Mouse (Mus musculus) hindbrain, embryonic 15.5 days (tissue): ENCODE data around the gene Ndufa3. TPM values are rescaled to one million over a fixed set of nuclear protein-coding genes. Genes with fewer than 3 reads are reported as not detected.

Source experiments
- ATAC-seq: fragments of 200-750 bp; cut with Nextera tagmentation; 2 replicates; pipeline ENCODE4 v1.8.0; 2017; ENCODE audit warnings: low read depth, moderate number of reproducible peaks, moderate TSS enrichment; ENCODE audit not compliant: low FRiP score
- H3K27ac ChIP-seq: fragments of 300-500 bp; sonication (generic); replicated peaks from 2 replicates; pipeline ENCODE4 v1.5.1; 2015; ENCODE audit warnings: mild to moderate bottlenecking, inconsistent platforms
- H3K27me3 ChIP-seq: fragments of 300-500 bp; sonication (generic); 2 replicates; pipeline ENCODE4 v1.6.1; 2015; ENCODE audit warnings: control low read depth, inconsistent platforms
- H3K36me3 ChIP-seq: fragments of 300-500 bp; sonication (generic); 2 replicates; pipeline ENCODE4 v1.6.1; 2015; ENCODE audit warnings: control low read depth, inconsistent platforms
- H3K4me1 ChIP-seq: fragments of 300-500 bp; sonication (generic); replicated peaks from 2 replicates; pipeline ENCODE4 v1.6.1; 2015; ENCODE audit warnings: control low read depth, inconsistent platforms
- H3K4me2 ChIP-seq: fragments of 300-500 bp; sonication (generic); 2 replicates; pipeline ENCODE4 v1.6.1; 2015; ENCODE audit warnings: moderate library complexity, mild to moderate bottlenecking, inconsistent platforms
- H3K4me3 ChIP-seq: fragments of 300-500 bp; sonication (generic); 2 replicates; pipeline ENCODE4 v1.5.1; 2015; ENCODE audit warnings: mild to moderate bottlenecking, inconsistent platforms
- H3K9ac ChIP-seq: fragments of 300-500 bp; sonication (generic); 2 replicates; pipeline ENCODE4 v1.6.1; 2015; ENCODE audit warnings: inconsistent platforms
- H3K9me3 ChIP-seq: fragments of 300-500 bp; sonication (generic); 2 replicates; pipeline ENCODE4 v1.6.1; 2016; ENCODE audit warnings: control low read depth, inconsistent platforms
- WGBS: fragments of 180-500 bp; shearing (Covaris S2); methylation state at CpG from one replicate; pipeline ENCODE4 v1.1.7; 2015; 5-methylcytosine and 5-hydroxymethylcytosine counted together
- microRNA-seq: library from miRNA; unstranded; fragments of <30 nt; microRNA quantifications from one replicate; pipeline ENCODE4, GENCODE M21; 2016
- polyA plus RNA-seq: library from polyadenylated mRNA; unstranded; fragments of >200 nt; fragmentation: Nextera tagmentation; extraction: Ambion mirVana; gene quantifications from 2 replicates; pipeline ENCODE4 v1.2.1, GENCODE M21; 2015

Ndufa3 gene
- polyA plus RNA-seq, 1 experiment from 2014 or later: 541 TPM

DNA sequence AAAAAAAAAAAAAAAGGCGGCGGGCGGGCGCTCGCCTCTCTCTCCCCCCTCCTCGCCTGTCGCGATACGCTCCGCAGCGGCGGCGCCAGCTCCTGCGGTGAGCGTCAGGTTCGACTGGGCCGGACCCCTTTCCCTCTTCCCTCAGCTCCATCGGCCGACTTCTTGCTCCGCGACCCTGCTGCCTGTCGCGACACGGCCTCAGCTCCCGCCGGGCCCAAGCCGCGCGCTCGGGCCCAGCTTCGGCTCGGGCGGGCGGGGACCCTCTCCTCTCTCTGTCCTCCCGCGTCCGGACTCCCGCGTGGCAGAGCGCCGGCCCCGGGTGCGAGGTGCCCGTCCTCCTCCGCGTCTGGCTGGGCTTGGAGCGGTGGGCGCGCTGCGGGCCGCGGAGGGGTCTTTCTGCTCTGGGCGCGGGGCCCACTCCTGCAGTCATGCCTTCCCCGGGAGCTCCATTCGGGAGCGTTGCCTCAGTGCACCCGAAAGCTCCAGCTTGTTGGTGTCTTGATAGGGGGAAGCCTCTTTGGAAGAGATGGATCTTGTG is 28.4 kb downstream of the Ndufa3 start:
- Histone ChIP-seq H3K9ac (peak overlapping the region; percentile 97), H3K27me3 (no peaks in the 10 kb centered on the region; the same call in 1 of the 2 replicates), H3K4me3 (peak overlapping the region; percentile 89), H3K9me3 (no peaks in the 10 kb centered on the region), H3K36me3 (peaks cover 15% of the 10 kb centered on the region; the same call in 1 of the 2 replicates), H3K27ac (peak overlapping the region; percentile 96), H3K4me1 (peaks cover 46% of the 10 kb centered on the region), H3K4me2 (peak overlapping the region; percentile 73)
- no peak for ATAC-seq
- WGBS: under 1% methylated on average over 56 of the region's 58 CpGs

DNA sequence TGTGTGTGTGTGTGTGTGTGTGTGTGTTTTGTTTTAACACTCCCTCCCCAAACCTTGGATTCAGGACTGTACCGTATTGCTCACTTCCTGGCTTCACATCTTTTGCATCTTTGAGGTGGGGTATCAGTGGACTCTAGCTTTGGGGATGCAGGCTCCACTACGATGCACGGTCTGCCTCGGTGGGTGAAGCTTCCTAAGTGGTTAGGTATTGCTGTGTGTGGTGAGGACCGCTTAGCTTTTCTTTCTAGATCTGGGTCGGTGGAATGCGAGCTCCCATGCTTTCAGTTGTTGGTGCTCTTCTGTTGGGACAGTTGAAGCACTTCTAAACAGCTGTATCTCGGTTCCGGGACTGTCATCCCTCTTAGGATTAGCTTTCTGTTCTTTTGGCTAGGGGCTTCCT is 29.0 kb downstream of the Ndufa3 start:
- H3K9ac ChIP-seq: peak overlapping the region; percentile 97
- H3K4me2 ChIP-seq: peak overlapping the region; percentile 73
- no peaks in the 10 kb centered on the region for H3K9me3 ChIP-seq
- no peaks in the 10 kb centered on the region; the same call in 1 of the 2 replicates for H3K27me3 ChIP-seq
- peak overlapping the region; percentile 96 for H3K27ac ChIP-seq
- H3K4me3 ChIP-seq: peak overlapping the region; percentile 89
- 23% methylated on average over 9 of the region's 9 CpGs for WGBS
- H3K36me3 ChIP-seq: peaks cover 15% of the 10 kb centered on the region
- H3K4me1 ChIP-seq: peaks cover 46% of the 10 kb centered on the region
- ATAC-seq: no peak

DNA sequence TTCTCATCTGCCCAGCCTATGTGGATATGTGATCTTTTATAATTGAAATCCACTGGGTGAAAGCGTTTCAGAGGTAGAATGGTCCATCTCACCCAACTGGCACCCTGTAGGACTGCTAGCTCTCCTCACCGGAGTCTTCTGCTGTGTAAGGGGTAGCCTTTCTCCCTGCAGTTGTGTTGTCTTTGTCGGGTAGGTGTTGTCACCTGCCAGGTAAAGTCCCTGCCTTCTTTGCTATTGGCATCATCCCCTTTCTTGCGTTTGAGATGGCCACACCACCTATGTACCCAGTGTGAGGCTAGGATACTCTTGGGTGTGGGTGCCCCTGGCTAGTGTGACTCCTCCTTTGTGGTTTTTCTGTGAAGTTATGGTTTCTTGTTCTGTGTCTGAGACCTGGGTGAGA is 29.5 kb downstream of the Ndufa3 start:
- no peak for ATAC-seq
- Histone ChIP-seq H3K36me3 (peaks cover 15% of the 10 kb centered on the region), H3K9me3 (no peaks in the 10 kb centered on the region), H3K27ac (no peak overlapping the region), H3K4me3 (peak overlapping the region; percentile 89), H3K4me1 (peaks cover 46% of the 10 kb centered on the region), H3K9ac (peak overlapping the region; percentile 97), H3K27me3 (no peaks in the 10 kb centered on the region; the same call in 1 of the 2 replicates), H3K4me2 (peak overlapping the region; percentile 73)
- WGBS: 73% methylated on average over 4 of the region's 4 CpGs

GRCm38 (mm10) chr7:3656966-3657365 is 39.8 kb downstream of the Ndufa3 start:
- H3K36me3 ChIP-seq: peaks cover 98% of the 10 kb centered on the region

GRCm38 (mm10) chr7:3658578-3658977 is 41.4 kb downstream of the Ndufa3 start:
- WGBS: 96% methylated on average over 14 of the region's 14 CpGs
- Histone ChIP-seq H3K9me3 (no peaks in the 10 kb centered on the region), H3K4me1 (peaks cover 4% of the 10 kb centered on the region), H3K36me3 (peaks cover 89% of the 10 kb centered on the region), H3K27ac (no peak overlapping the region), H3K4me2 (no peak overlapping the region), H3K27me3 (no peaks in the 10 kb centered on the region), H3K9ac (no peak overlapping the region), H3K4me3 (no peak overlapping the region)
- ATAC-seq: no peak

More at GRCm38 (mm10) chr7:3656966-3657365, 39.8 kb downstream of the Ndufa3 start:
- 90% methylated on average over 4 of the region's 4 CpGs for WGBS
- H3K9ac ChIP-seq: no peak overlapping the region
- ATAC-seq: no peak
- no peak overlapping the region for H3K4me3 ChIP-seq
- no peaks in the 10 kb centered on the region for H3K9me3 ChIP-seq
- no peak overlapping the region for H3K27ac ChIP-seq
- no peaks in the 10 kb centered on the region for H3K27me3 ChIP-seq
- H3K4me1 ChIP-seq: 0 out of 2 replicates have a peak, but pooled peaks cover 3% of the 10 kb centered on the region
- H3K4me2 ChIP-seq: no peak overlapping the region

DNA sequence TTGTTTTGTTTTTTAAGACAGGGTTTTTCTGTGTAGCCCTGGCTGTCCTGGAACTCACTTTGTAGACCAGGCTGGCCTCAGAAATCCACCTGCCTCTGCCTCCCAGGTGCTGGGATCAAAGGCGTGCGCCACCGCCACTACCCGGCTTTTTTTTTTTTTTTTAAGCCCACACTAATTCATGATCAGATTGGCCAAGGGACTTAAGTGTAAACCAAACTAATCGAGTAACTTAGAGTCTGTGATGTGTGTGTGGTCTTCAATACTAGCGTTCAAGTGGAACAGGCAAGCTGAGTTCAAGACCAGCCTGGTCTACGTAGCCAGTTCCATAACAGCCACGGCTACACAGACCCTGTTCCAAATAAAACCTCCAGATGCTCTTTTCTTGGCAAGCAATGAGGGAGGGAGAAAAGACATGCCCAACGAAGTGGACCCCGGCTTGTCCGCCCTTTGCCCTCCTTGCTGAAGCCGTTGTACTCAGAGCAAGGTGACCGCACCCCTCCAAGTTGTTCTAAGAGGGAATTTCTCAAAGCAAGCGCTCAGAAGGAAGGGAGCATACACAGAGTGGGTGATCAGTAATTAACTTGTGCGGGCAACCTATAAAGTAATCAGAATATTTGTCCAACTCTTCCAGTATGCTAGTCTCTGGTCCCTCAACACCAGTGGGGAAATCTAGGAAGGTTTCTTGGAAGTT is 47.5 kb downstream of the Ndufa3 start:
- Histone ChIP-seq H3K36me3 (peaks cover 29% of the 10 kb centered on the region), H3K4me3 (peak overlapping the region; percentile 59), H3K4me1 (peaks cover 15% of the 10 kb centered on the region), H3K27ac (peak overlapping the region; percentile 81), H3K9me3 (no peaks in the 10 kb centered on the region), H3K4me2 (peak overlapping the region; percentile 77), H3K9ac (peak overlapping the region; percentile 57), H3K27me3 (no peaks in the 10 kb centered on the region)
- peak; percentile 4 for ATAC-seq
- 28% methylated on average over 15 of the region's 15 CpGs for WGBS

- Histone ChIP-seq H3K36me3 (peaks cover 21% of the 10 kb centered on the region), H3K4me2 (peak within 1 kb of the TSS; percentile 77), H3K27me3 (no peaks in the 10 kb centered on the region), H3K27ac (peak within 1 kb of the TSS; percentile 81), H3K9ac (peak within 1 kb of the TSS; percentile 57), H3K4me1 (peaks cover 15% of the 10 kb centered on the region), H3K9me3 (no peaks in the 10 kb centered on the region), H3K4me3 (peak within 1 kb of the TSS; percentile 59)
- 5% methylated on average over 45 of the region's 45 CpGs for WGBS
- peak; percentile 99 for ATAC-seq
Observed at GRCm38 (mm10) chr7:3665215-3666114, 48.3 kb downstream of the Ndufa3 start, which contains the start of gene Leng1. Leng1 (minus strand) TSS chr7:3665840.

GRCm38 (mm10) chr7:3666921-3667391 is 49.8 kb downstream of the Ndufa3 start:
- Histone ChIP-seq H3K9me3 (no peaks in the 10 kb centered on the region), H3K4me3 (no peak overlapping the region), H3K27me3 (no peaks in the 10 kb centered on the region), H3K4me2 (no peak overlapping the region; the same call in 1 of the 2 replicates), H3K9ac (no peak overlapping the region), H3K4me1 (peaks cover 15% of the 10 kb centered on the region), H3K36me3 (peaks cover 7% of the 10 kb centered on the region; the same call in 1 of the 2 replicates), H3K27ac (no peak overlapping the region)
- no peak for ATAC-seq
- 24% methylated on average over 14 of the region's 14 CpGs for WGBS

Small RNA genes lying within 50 kb of the gene (microRNA-seq; reads per million reads assigned to microRNA genes)
- not detected for gene Gm25100
- gene Mir3572: 2.4 reads per million, percentile 6 among the genes with 10 or more reads in this experiment

Other genes starting within 250 kb of the Ndufa3 start
- 11.5 and 14.6 TPM in 2 replicates for gene Cacng8, start 226.7 kb upstream of the Ndufa3 start, polyA plus RNA-seq
- 0.18 TPM in 1 of 2 replicates, not detected in the other for gene Cacng6, start 193.2 kb upstream of the Ndufa3 start, polyA plus RNA-seq
- gene Tarm1, start 114.7 kb upstream of the Ndufa3 start, polyA plus RNA-seq: not detected in 2 replicates
- 0.39 and 0.66 TPM in 2 replicates for gene Oscar, start 1.2 kb upstream of the Ndufa3 start, polyA plus RNA-seq
- 32.2 and 40.1 TPM in 2 replicates for gene Tfpt, start 12.6 kb downstream of the Ndufa3 start, polyA plus RNA-seq
- 88.8 and 89.6 TPM in 2 replicates for gene Prpf31, start 12.6 kb downstream of the Ndufa3 start, polyA plus RNA-seq
- 39.5 and 47.3 TPM in 2 replicates for gene Cnot3, start 27.9 kb downstream of the Ndufa3 start, polyA plus RNA-seq
- 15.3 and 17.1 TPM in 2 replicates for gene Leng1, start 48.5 kb downstream of the Ndufa3 start, polyA plus RNA-seq
- gene Tmc4, start 60.2 kb downstream of the Ndufa3 start, polyA plus RNA-seq: 5.0 and 5.2 TPM in 2 replicates
- gene Tsen34, start 75.5 kb downstream of the Ndufa3 start, polyA plus RNA-seq: 275 and 297 TPM in 2 replicates
- 105 and 113 TPM in 2 replicates for gene Mboat7, start 76.2 kb downstream of the Ndufa3 start, polyA plus RNA-seq
- gene Rps9, start 86.6 kb downstream of the Ndufa3 start, polyA plus RNA-seq: 691 and 766 TPM in 2 replicates
- 0.45 and 0.50 TPM in 2 replicates for gene Pirb, start 103.0 kb downstream of the Ndufa3 start, polyA plus RNA-seq
- not detected in 2 replicates for gene Gm15448, start 208.3 kb downstream of the Ndufa3 start, polyA plus RNA-seq
- gene Pira2, start 227.7 kb downstream of the Ndufa3 start, polyA plus RNA-seq: 0.06 TPM in 1 of 2 replicates, not detected in the other